Mouse (Mus musculus): ENCODE measurements around the gene Tectb. TPM values are rescaled to one million over a fixed set of nuclear protein-coding genes. Genes with fewer than 3 reads are reported as not detected.

The Tectb gene
- total and polyA plus RNA-seq, 3 experiments: not detected

DNA sequence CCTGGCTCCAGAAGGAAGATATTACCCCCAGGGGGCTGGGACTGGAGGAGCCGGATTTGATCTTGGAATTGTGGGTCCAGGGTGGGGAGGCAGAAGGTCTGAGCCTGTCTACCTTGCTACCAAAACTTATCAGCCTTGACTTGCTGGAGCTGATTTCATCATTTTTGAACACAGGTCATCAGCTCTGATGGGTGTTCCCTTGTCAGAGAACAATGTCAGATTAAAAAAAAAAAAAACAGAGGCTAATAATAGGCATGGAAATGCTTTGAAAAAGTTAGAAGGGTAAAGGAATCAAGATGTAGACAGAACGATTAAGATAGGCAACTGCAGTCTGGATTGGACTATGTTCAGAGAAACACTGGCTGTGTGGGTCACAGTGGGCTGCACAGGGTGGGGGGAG, 11.1 kb downstream of the Tectb start:
- Histone ChIP-seq H3K36me3 (ENCODE audit: control insufficient read depth in 1 of 2, insufficient read depth in 2 of 2, low read length in 2 of 2) (no peaks in the 10 kb centered on the region), H3K79me2 (ENCODE audit: control insufficient read depth, insufficient read depth, low read length, poor library complexity) (no peaks in the 10 kb centered on the region), H3K4me3 (ENCODE audit: control insufficient read depth in 1 of 2, insufficient read depth in 1 of 2, low read depth in 2 of 2, low read length in 2 of 2) (no peak overlapping the region), H3K9ac (ENCODE audit: control insufficient read depth, low read depth, low read length, poor library complexity, severe bottlenecking) (no peak overlapping the region), H3K9me3 (replicated peaks; ENCODE audit: insufficient read depth, low read length) (no peaks in the 10 kb centered on the region), H3K4me1 (ENCODE audit: control insufficient read depth in 1 of 2, insufficient read depth in 2 of 2, low read length in 2 of 2) (no peaks in the 10 kb centered on the region), H3K27ac (ENCODE audit: control insufficient read depth, low read depth, low read length) (no peak overlapping the region), H3K27me3 (ENCODE audit: control insufficient read depth in 1 of 2, insufficient read depth in 2 of 2, low read length in 2 of 2) (peaks cover 10% of the 10 kb centered on the region in 2 experiments)
- DNase-seq (ENCODE audit: low read depth, low spot score): no peak
- no peak for TF ChIP-seq MEF2A (IDR thresholded peaks at IDR 0.05; ENCODE audit: extremely low read depth, insufficient replicate concordance, low read depth, low read length, poor library complexity, severe bottlenecking)
- no peak for TF ChIP-seq RCOR1 (IDR thresholded peaks at IDR 0.05; ENCODE audit: low read depth, low read length)
- no peak for TF ChIP-seq ETS1 (IDR thresholded peaks at IDR 0.05; ENCODE audit: low read depth, low read length)
- no peak for TF ChIP-seq NELFE (IDR thresholded peaks at IDR 0.05; ENCODE audit: low read depth, low read length)
- no peak for TF ChIP-seq MAZ (IDR thresholded peaks at IDR 0.05; ENCODE audit: low read depth, low read length)
- no peak for TF ChIP-seq USF2 (IDR thresholded peaks at IDR 0.05; ENCODE audit: borderline replicate concordance in 1 of 2, insufficient read depth in 1 of 2, low read depth in 1 of 2, low read length in 2 of 2)
- TF ChIP-seq ZNF384 (IDR thresholded peaks at IDR 0.05; ENCODE audit: low read depth, low read length): no peak
- no peak for TF ChIP-seq HCFC1 (IDR thresholded peaks at IDR 0.05; ENCODE audit: low read depth, low read length)
- no peak for TF ChIP-seq BHLHE40 (IDR thresholded peaks at IDR 0.05; ENCODE audit: borderline replicate concordance, low read depth, low read length)

GRCm38 (mm10) chr19:55192254-55192945, 11.9 kb downstream of the Tectb start:
- Histone ChIP-seq H3K4me3 (ENCODE audit: control insufficient read depth in 1 of 2, insufficient read depth in 1 of 2, low read depth in 2 of 2, low read length in 2 of 2) (no peak overlapping the region), H3K27ac (ENCODE audit: control insufficient read depth, low read depth, low read length) (no peak overlapping the region), H3K36me3 (ENCODE audit: control insufficient read depth in 1 of 2, insufficient read depth in 2 of 2, low read length in 2 of 2) (no peaks in the 10 kb centered on the region), H3K9me3 (replicated peaks; ENCODE audit: insufficient read depth, low read length) (no peaks in the 10 kb centered on the region), H3K79me2 (ENCODE audit: control insufficient read depth, insufficient read depth, low read length, poor library complexity) (no peaks in the 10 kb centered on the region), H3K9ac (ENCODE audit: control insufficient read depth, low read depth, low read length, poor library complexity, severe bottlenecking) (no peak overlapping the region), H3K27me3 (ENCODE audit: control insufficient read depth in 1 of 2, insufficient read depth in 2 of 2, low read length in 2 of 2) (peaks cover 6 to 10% of the 10 kb centered on the region in 2 experiments), H3K4me1 (ENCODE audit: control insufficient read depth in 1 of 2, insufficient read depth in 2 of 2, low read length in 2 of 2) (no peaks in the 10 kb centered on the region)
- TF ChIP-seq SMC3 (IDR thresholded peaks at IDR 0.05; ENCODE audit: low read depth, low read length) (no peak), POLR2AphosphoS2 (IDR thresholded peaks at IDR 0.05; ENCODE audit: low read length) (no peak), RCOR1 (IDR thresholded peaks at IDR 0.05; ENCODE audit: low read depth, low read length) (no peak), KAT2A (conservative IDR thresholded peaks at IDR 0.05; ENCODE audit: low read depth, low read length) (no peak), EP300 (IDR thresholded peaks at IDR 0.05; ENCODE audit: low read depth in 1 of 2, low read length in 2 of 2) (no peak), UBTF (IDR thresholded peaks at IDR 0.05; ENCODE audit: borderline replicate concordance, insufficient read depth, low read depth, low read length) (no peak), GABPA (IDR thresholded peaks at IDR 0.05; ENCODE audit: low read depth, low read length) (no peak), JUND (IDR thresholded peaks at IDR 0.05; ENCODE audit: low read depth, low read length) (no peak), E2F4 (IDR thresholded peaks at IDR 0.05; ENCODE audit: borderline replicate concordance, low read depth, low read length) (no peak), MYC (IDR thresholded peaks at IDR 0.05; ENCODE audit: low read depth, low read length) (no peak)
- no peak for DNase-seq (ENCODE audit: low read depth, low spot score)

All from MEL (cell line).